Mouse (Mus musculus) limb, embryonic 15.5 days (tissue): ENCODE measurements around the gene Tmem147. TPM values are rescaled to one million over a fixed set of nuclear protein-coding genes. Genes with fewer than 3 reads are reported as not detected.

Experiments
- ATAC-seq: fragments of 200-750 bp; cut with Nextera tagmentation; 2 replicates; pipeline ENCODE4 v1.8.0; 2017; ENCODE audit warnings: low read depth, moderate TSS enrichment; ENCODE audit not compliant: insufficient number of reproducible peaks, low FRiP score, low TSS enrichment
- H3K27ac ChIP-seq: fragments of 300-500 bp; sonication (generic); 2 replicates; pipeline ENCODE4 v1.5.1; 2015; ENCODE audit warnings: moderate library complexity, mild to moderate bottlenecking, inconsistent platforms
- H3K27me3 ChIP-seq: fragments of 300-500 bp; sonication (generic); 2 replicates; pipeline ENCODE4 v1.6.1; 2015; ENCODE audit warnings: inconsistent platforms
- H3K36me3 ChIP-seq: fragments of 300-500 bp; sonication (generic); 2 replicates; pipeline ENCODE4 v1.6.1; 2015; ENCODE audit warnings: inconsistent platforms
- H3K4me1 ChIP-seq: fragments of 300-500 bp; sonication (generic); 2 replicates; pipeline ENCODE4 v1.6.1; 2015; ENCODE audit warnings: inconsistent platforms
- H3K4me2 ChIP-seq: fragments of 300-500 bp; sonication (generic); 2 replicates; pipeline ENCODE4 v1.6.1; 2015; ENCODE audit warnings: mild to moderate bottlenecking, inconsistent platforms
- H3K4me3 ChIP-seq: fragments of 300-500 bp; sonication (generic); 2 replicates; pipeline ENCODE4 v1.5.1; 2015; ENCODE audit warnings: mild to moderate bottlenecking, inconsistent platforms
- H3K9ac ChIP-seq: fragments of 300-500 bp; sonication (generic); 2 replicates; pipeline ENCODE4 v1.6.1; 2015; ENCODE audit warnings: inconsistent platforms
- H3K9me3 ChIP-seq: fragments of 300-500 bp; sonication (generic); 2 replicates; pipeline ENCODE4 v1.6.1; 2016; ENCODE audit warnings: inconsistent platforms
- WGBS: fragments of 180-500 bp; shearing (Covaris S2); methylation state at CpG from one replicate; pipeline ENCODE4 v1.1.7; 2015; 5-methylcytosine and 5-hydroxymethylcytosine counted together
- polyA plus RNA-seq: library from polyadenylated mRNA; unstranded; fragments of >200 nt; fragmentation: Nextera tagmentation; extraction: Ambion mirVana; gene quantifications from 2 replicates; pipeline ENCODE4 v1.2.1, GENCODE M21; 2015

Gene Tmem147
- polyA plus RNA-seq, result 197 and 199 TPM in 2 replicates

GRCm38 (mm10) chr7:30729396-30730063 is at the start of gene Tmem147:
Gene Tmem147 (minus strand): TSS chr7:30729540.
- Histone ChIP-seq H3K4me2 (peak within 1 kb of the TSS; percentile 71), H3K27ac (peak within 1 kb of the TSS; percentile 89), H3K4me3 (peak within 1 kb of the TSS; percentile 69), H3K4me1 (peaks cover 19% of the 10 kb centered on the region), H3K9ac (peak within 1 kb of the TSS; percentile 82), H3K9me3 (no peaks in the 10 kb centered on the region), H3K36me3 (peaks cover 43% of the 10 kb centered on the region), H3K27me3 (no peaks in the 10 kb centered on the region)
- WGBS, result under 1% methylated on average over 60 of the region's 60 CpGs
- ATAC-seq, result peak; percentile 96

GRCm38 (mm10) chr7:30777911-30778310 is 48.6 kb upstream of the Tmem147 start:
- no peak overlapping the region for H3K4me3 ChIP-seq
- no peak overlapping the region for H3K9ac ChIP-seq
- ATAC-seq, result no peak

GRCm38 (mm10) chr7:30777081-30777579 is 47.8 kb upstream of the Tmem147 start:
- no peaks in the 10 kb centered on the region for H3K27me3 ChIP-seq
- WGBS, result 57% methylated on average over 7 of the region's 7 CpGs
- peak overlapping the region; percentile 12 for H3K4me3 ChIP-seq
- ATAC-seq, result no peak
- H3K36me3 ChIP-seq, result no peaks in the 10 kb centered on the region
- no peak overlapping the region for H3K9ac ChIP-seq
- no peak overlapping the region for H3K27ac ChIP-seq
- H3K4me2 ChIP-seq, result no peak overlapping the region
- H3K4me1 ChIP-seq, result no peaks in the 10 kb centered on the region
- no peaks in the 10 kb centered on the region for H3K9me3 ChIP-seq

More at GRCm38 (mm10) chr7:30777911-30778310, 48.6 kb upstream of the Tmem147 start:
- H3K27me3 ChIP-seq, result no peaks in the 10 kb centered on the region
- 79% methylated on average over 1 of the region's 1 CpGs for WGBS
- H3K36me3 ChIP-seq, result no peaks in the 10 kb centered on the region
- no peak overlapping the region for H3K27ac ChIP-seq
- no peaks in the 10 kb centered on the region for H3K4me1 ChIP-seq
- H3K9me3 ChIP-seq, result no peaks in the 10 kb centered on the region
- H3K4me2 ChIP-seq, result no peak overlapping the region

GRCm38 (mm10) chr7:30776104-30776503 is 46.8 kb upstream of the Tmem147 start:
- Histone ChIP-seq H3K27me3 (no peaks in the 10 kb centered on the region), H3K9ac (no peak overlapping the region), H3K27ac (peak overlapping the region; percentile 44; the same call in 1 of the 2 replicates), H3K36me3 (no peaks in the 10 kb centered on the region), H3K4me2 (no peak overlapping the region), H3K4me1 (no peaks in the 10 kb centered on the region), H3K4me3 (peak overlapping the region; percentile 10; the same call in 1 of the 2 replicates), H3K9me3 (0 out of 2 replicates have a peak, but pooled peaks cover 3% of the 10 kb centered on the region)
- 77% methylated on average over 9 of the region's 9 CpGs for WGBS
- 0 out of 2 replicates have a peak, but pooled peaks have one; percentile 46 for ATAC-seq

GRCm38 (mm10) chr7:30769236-30769635 is 39.9 kb upstream of the Tmem147 start:
- no peak overlapping the region for H3K27ac ChIP-seq
- no peak overlapping the region for H3K4me3 ChIP-seq
- no peak for ATAC-seq
- no peak overlapping the region for H3K9ac ChIP-seq
- H3K9me3 ChIP-seq, result 0 out of 2 replicates have a peak, but pooled peaks cover 3% of the 10 kb centered on the region
- H3K36me3 ChIP-seq, result no peaks in the 10 kb centered on the region
- peaks cover 10% of the 10 kb centered on the region for H3K27me3 ChIP-seq
- 35% methylated on average over 9 of the region's 9 CpGs for whole genome bisulfite sequencing
- 0 out of 2 replicates have a peak, but pooled peaks cover 3% of the 10 kb centered on the region for H3K4me1 ChIP-seq
- no peak overlapping the region for H3K4me2 ChIP-seq

GRCm38 (mm10) chr7:30766408-30766807 is 37.1 kb upstream of the Tmem147 start:
- no peak overlapping the region for H3K4me3 ChIP-seq
- 84% methylated on average over 4 of the region's 4 CpGs for WGBS

GRCm38 (mm10) chr7:30765173-30765572 is 35.8 kb upstream of the Tmem147 start:
- 38% methylated on average over 11 of the region's 11 CpGs for whole genome bisulfite sequencing
- ATAC-seq, result no peak
- H3K4me3 ChIP-seq, result peak overlapping the region; percentile 8; the same call in 1 of the 2 replicates
- H3K36me3 ChIP-seq, result no peaks in the 10 kb centered on the region
- H3K27me3 ChIP-seq, result peaks cover 14% of the 10 kb centered on the region
- H3K4me2 ChIP-seq, result 0 out of 2 replicates have a peak overlapping the region, but pooled peaks have one; percentile 15
- 0 out of 2 replicates have a peak, but pooled peaks cover 3% of the 10 kb centered on the region for H3K4me1 ChIP-seq
- no peak overlapping the region for H3K27ac ChIP-seq
- H3K9ac ChIP-seq, result no peak overlapping the region
- H3K9me3 ChIP-seq, result no peaks in the 10 kb centered on the region

More at GRCm38 (mm10) chr7:30766408-30766807, 37.1 kb upstream of the Tmem147 start:
- Histone ChIP-seq H3K36me3 (no peaks in the 10 kb centered on the region), H3K9me3 (no peaks in the 10 kb centered on the region), H3K27me3 (peaks cover 14% of the 10 kb centered on the region), H3K9ac (no peak overlapping the region), H3K4me2 (no peak overlapping the region), H3K4me1 (0 out of 2 replicates have a peak, but pooled peaks cover 3% of the 10 kb centered on the region), H3K27ac (no peak overlapping the region)
- ATAC-seq, result no peak

GRCm38 (mm10) chr7:30763456-30763855 is 34.1 kb upstream of the Tmem147 start, which contains the start of gene Dmkn:
Gene Dmkn (plus strand): TSS chr7:30763756.
- Histone ChIP-seq H3K9me3 (no peaks in the 10 kb centered on the region), H3K27ac (peak within 1 kb of the TSS; percentile 30; the same call in 1 of the 2 replicates), H3K4me2 (no peak within 1 kb of the TSS), H3K9ac (no peak within 1 kb of the TSS), H3K27me3 (peaks cover 8% of the 10 kb centered on the region), H3K36me3 (no peaks in the 10 kb centered on the region), H3K4me1 (no peaks in the 10 kb centered on the region), H3K4me3 (peak within 1 kb of the TSS; percentile 15; the same call in 1 of the 2 replicates)
- 39% methylated on average over 5 of the region's 5 CpGs for WGBS
- no peak for ATAC-seq

GRCm38 (mm10) chr7:30761769-30762352 is 32.5 kb upstream of the Tmem147 start:
- Histone ChIP-seq H3K27me3 (peaks cover 8% of the 10 kb centered on the region), H3K4me2 (no peak overlapping the region), H3K9ac (no peak overlapping the region), H3K36me3 (no peaks in the 10 kb centered on the region), H3K27ac (no peak overlapping the region), H3K4me3 (no peak overlapping the region), H3K4me1 (no peaks in the 10 kb centered on the region), H3K9me3 (no peaks in the 10 kb centered on the region)
- ATAC-seq, result no peak
- 69% methylated on average over 4 of the region's 4 CpGs for WGBS

- ATAC-seq, result no peak
- 26% methylated on average over 4 of the region's 4 CpGs for WGBS
- no peak overlapping the region for H3K9ac ChIP-seq
- H3K4me3 ChIP-seq, result no peak overlapping the region
- peaks cover 2% of the 10 kb centered on the region; the same call in 1 of the 2 replicates for H3K27me3 ChIP-seq
- H3K4me2 ChIP-seq, result no peak overlapping the region
- H3K36me3 ChIP-seq, result peaks cover 26% of the 10 kb centered on the region
- no peaks in the 10 kb centered on the region for H3K4me1 ChIP-seq
- no peak overlapping the region for H3K27ac ChIP-seq
- H3K9me3 ChIP-seq, result peaks cover 5% of the 10 kb centered on the region; the same call in 1 of the 2 replicates
These were observed 29.5 kb upstream of the Tmem147 start for GRCm38 (mm10) chr7:30758853-30759252.

- 72% methylated on average over 3 of the region's 3 CpGs for WGBS
- no peak overlapping the region for H3K27ac ChIP-seq
- no peak overlapping the region for H3K4me3 ChIP-seq
- H3K9ac ChIP-seq, result no peak overlapping the region
- peaks cover 5% of the 10 kb centered on the region; the same call in 1 of the 2 replicates for H3K9me3 ChIP-seq
- H3K4me2 ChIP-seq, result no peak overlapping the region
- H3K27me3 ChIP-seq, result no peaks in the 10 kb centered on the region
- no peak for ATAC-seq
- peaks cover 29% of the 10 kb centered on the region for H3K36me3 ChIP-seq
- no peaks in the 10 kb centered on the region for H3K4me1 ChIP-seq
These were observed 27.7 kb upstream of the Tmem147 start for GRCm38 (mm10) chr7:30757001-30757400.
